Mouse (Mus musculus): ENCODE measurements around the gene Txndc12.

Gene Txndc12

DNA sequence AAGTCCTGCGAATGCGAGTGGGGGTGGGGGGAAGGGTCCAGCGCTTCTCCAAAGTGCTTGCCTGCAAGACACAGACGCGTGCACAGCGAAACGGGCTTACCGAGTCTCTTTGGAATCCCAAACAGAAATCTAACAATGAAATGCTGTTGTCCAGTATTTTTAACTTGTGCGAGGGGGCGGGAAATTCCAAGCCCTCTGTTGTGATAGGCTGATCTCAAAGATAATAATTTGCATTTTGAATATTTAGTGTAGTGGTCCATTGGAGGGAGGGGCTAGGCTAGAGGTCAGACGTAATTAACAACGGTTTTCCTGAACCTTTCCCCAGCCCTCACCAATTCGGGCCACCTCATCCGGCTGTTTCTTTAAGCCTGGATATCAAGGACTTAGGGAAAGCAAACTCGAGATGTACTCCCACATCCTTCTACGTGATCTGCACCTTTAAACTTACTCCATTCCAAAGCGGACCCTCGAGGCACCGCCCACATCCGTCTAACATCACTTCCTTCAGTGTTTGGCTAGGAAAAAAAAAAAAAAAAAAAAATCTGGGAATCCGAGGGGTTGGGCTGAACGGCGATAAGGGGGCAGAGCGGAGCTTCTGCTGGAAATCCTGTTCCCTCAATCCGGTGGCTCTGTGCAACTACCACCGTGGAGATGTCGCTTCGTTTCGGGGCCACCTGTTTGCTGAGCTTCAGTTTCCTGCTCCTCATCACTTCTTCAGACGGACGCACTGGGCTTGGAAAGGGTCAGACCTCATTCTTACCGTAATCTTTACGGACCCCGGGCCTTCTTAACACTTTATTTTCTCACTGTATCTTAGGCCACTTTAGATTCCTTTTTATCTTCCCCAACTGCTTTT, at the start of gene Txndc12:
Txndc12 (plus strand) TSS at position 487 of the 856 bp plus-strand sequence.
- TF ChIP-seq GATA4 (IDR thresholded peaks at IDR 0.05; ENCODE audit: insufficient replicate concordance, low read length) = peak; percentile 74

DNA sequence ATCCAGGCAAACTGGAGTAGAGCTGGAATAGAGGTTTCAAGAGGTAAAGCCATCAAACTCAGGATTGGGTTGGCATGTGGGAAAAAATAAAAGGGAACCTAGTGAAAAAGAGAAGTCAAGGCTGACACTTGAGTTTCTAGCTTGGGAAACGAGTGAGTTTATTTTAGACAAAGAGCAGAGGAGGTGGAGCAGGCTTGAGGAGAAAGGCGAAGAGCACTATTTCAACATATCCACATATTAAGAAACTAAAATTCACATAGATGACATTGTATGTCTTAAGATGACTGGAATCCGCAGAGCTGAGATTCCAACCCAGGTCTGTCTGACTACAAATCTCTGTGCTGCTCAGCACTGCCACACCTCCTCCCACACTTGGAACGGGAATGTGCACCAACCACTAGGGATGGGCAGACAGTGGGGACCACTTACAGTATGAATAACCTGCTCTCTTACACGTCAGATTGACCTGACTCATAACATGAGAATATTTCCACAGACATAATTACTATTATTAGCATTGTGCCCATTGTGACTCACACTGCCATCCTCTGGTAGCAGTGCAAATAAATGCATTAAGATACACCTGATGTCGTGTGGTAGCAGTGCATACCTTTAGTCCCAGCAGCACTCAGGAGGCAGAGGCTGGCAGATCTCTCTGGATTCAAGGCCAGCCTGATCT, 45.0 kb upstream of the Txndc12 start:
- no peak for TF ChIP-seq GATA4 (IDR thresholded peaks at IDR 0.05; ENCODE audit: insufficient replicate concordance, low read length)

DNA sequence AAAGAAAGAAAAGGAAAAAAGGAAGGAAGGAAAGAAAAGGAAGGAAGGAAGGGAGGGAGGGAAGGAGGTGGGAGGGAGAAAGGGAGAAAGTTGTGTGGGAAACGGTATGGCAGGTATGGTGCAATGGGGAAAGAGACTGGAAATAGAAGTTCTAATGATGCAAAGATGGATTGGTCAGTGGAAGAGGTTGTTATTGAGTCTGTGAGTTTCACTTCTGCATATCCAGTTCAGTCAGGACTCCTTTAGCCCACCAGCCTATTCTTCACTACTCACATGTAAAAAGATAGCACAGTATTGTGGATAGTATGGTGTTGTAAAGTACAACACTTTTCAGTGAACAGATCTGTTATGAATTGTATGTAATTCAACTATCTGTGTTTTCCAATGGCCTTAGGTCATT, 43.9 kb upstream of the Txndc12 start:
- no peak for TF ChIP-seq GATA4 (IDR thresholded peaks at IDR 0.05; ENCODE audit: insufficient replicate concordance, low read length)

DNA sequence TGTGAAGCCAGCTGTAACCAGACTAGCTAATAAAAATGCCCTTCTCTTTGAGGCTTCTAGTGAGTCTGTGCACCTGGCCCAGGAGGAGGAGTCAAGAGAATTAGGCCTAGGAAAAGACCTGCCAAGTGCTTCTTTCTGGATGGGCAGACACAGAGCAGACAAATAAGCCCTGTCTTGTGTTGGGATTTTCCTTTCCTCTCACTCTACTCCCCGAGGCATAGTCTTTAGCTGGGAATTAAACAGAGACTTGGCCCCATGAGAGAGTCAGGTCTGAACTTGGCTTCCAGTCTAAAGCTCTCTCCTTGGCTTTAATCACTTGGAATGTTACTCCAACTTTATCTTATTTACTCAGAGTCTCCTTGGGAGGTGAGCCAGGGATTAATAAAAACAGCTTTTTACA, 40.5 kb upstream of the Txndc12 start:
- no peak for TF ChIP-seq GATA4 (IDR thresholded peaks at IDR 0.05; ENCODE audit: insufficient replicate concordance, low read length)

DNA sequence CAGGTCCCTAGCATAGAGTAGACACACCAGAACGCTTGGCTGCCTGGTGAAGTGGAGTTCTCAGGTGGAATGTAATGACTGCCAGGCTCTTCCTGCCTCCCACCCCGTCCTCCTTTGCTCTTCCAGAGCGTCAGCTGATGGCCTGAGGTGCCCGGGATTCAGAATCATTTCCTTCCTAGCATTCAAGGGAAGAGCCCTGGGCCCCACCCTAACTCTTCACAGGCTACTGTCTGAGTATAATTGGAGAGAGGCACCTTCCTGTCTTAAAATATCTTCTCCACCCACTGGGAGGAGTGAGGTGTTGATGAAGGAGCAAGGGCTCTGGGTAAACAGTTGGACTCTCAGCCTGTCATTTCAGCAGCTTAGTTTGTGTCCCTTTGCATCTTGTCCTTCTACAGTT, 37.7 kb upstream of the Txndc12 start:
- TF ChIP-seq GATA4 (IDR thresholded peaks at IDR 0.05; ENCODE audit: insufficient replicate concordance, low read length) = no peak

DNA sequence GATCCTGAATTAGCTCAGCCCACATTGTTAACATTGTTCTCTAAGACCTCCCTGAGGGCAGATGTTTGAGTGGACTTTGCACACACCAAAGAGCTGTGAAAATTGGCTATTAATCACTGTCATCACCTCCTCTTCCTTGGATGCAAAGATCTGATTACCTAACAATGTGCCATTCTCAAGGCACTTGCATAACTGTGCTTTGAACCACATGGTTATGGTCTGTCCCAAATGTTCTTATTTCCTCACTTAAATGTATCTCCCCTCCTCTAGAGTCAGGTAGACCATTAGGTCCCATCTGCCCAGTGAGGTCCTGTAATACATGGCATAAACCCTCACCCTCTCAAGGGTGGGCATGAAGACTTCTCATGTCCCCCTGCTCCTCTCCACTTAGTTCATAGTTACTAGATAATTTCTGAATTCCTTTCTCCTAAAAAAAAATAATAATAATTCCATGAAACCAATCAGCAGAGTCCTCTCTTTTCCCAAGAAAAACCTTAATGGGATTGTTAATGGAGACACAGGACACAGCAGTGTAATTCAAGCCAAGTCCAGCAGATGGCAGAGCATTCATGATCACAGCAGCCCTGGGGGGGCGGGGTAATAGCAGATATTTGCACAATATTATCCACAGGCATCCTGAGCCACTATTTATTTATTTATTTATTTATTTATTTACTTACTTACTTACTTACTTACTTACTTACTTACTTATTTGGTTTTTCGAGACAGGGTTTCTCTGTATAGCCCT, 36.1 kb upstream of the Txndc12 start:
- TF ChIP-seq GATA4 (IDR thresholded peaks at IDR 0.05; ENCODE audit: insufficient replicate concordance, low read length) = no peak

DNA sequence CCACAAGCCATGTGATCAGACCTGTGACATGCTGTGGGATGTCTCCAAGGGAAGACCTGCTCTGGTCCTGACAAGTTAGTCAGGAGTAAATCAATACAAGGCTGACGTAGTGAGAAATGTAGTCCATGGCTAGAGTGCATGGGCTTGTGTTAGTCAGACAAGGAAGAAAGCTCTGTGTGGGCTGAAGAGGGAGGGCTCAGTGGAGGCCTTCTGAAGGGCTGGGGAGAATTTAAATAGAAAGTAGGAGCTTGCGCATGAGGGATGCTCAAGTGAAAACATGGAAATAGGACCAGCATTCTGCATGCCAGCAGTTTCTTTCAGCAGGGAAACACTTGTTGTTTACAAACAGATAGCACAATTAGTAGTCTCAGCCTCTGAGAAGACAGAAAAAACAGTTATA, 30.9 kb upstream of the Txndc12 start:
- TF ChIP-seq GATA4 (IDR thresholded peaks at IDR 0.05; ENCODE audit: insufficient replicate concordance, low read length) = no peak

DNA sequence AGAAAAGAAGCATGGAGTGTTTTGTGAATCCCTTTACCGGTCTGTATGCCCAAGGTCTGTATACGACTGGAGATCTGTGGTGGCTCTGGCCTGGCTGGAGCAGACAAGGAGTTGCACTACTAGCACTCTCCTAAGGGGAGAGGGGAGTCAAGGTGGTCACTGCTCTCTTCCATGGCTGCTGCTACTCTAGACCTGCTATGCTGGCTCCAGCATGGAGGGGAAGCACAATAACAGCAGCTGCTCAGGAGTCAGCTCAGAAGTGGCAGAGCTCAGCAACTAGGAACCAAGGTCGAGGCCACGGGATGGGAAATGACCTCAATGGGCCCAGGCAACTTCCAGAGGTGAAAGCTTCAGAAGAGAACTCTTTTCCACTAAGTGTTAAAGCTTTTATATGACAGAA, 23.3 kb upstream of the Txndc12 start:
- no peak for TF ChIP-seq GATA4 (IDR thresholded peaks at IDR 0.05; ENCODE audit: insufficient replicate concordance, low read length)

DNA sequence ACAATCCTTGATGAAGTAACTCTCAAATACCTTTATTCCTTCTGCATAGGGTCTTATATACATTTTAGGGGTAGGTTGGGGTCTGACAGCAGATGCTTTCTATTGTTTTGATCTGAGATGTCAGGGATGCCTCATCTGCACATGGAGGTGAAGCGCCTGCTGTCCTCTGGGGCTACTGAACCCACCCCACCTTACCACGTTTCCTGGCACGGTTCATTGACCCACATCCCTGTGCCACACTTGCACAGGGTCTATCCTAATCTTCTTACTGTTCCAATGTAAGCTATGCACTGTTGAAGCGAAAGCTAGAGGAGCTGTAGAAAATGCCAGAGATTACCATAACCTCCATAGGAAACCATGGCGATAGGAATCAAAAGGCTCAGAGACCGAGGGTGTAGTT, 22.9 kb upstream of the Txndc12 start:
- TF ChIP-seq GATA4 (IDR thresholded peaks at IDR 0.05; ENCODE audit: insufficient replicate concordance, low read length) = no peak

DNA sequence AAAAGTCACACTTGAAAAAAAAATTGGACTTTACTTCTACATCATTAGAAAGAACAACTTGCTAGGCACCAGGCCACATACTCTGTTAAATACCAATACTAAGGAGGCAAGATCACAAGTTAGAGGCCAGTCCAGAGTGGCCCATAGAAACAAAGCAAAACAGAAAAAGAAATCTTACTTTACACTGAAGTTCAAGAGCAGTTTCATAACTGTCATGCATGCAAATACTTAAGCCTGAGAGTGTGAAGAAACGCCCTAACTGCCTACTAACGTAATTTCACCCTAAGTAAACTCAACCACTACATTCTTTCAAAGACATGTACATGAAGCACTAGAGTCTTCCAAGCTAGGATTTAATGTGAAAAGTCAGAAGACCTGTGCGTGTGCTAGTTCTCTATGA, 8.7 kb upstream of the Txndc12 start:
- TF ChIP-seq GATA4 (IDR thresholded peaks at IDR 0.05; ENCODE audit: insufficient replicate concordance, low read length) = no peak

DNA sequence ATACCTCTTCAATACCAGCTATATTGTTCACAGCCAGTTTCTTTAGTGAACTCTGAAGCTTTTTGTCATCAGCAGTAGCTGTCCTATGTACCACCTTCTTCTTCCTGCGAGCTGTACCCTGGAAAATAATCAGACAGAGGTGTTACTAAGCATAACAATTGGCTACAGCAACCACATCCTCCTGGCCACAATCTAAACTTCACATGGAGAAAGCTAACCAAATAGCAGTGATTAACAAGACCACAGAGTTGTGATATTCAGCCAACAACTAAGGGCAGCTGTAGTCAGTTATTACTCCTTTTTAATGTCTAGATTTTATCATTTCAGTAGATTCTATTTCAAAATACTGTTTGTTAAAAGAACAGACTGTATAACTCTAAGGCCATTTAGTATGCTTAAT, 8.3 kb upstream of the Txndc12 start:
- no peak for TF ChIP-seq GATA4 (IDR thresholded peaks at IDR 0.05; ENCODE audit: insufficient replicate concordance, low read length)

DNA sequence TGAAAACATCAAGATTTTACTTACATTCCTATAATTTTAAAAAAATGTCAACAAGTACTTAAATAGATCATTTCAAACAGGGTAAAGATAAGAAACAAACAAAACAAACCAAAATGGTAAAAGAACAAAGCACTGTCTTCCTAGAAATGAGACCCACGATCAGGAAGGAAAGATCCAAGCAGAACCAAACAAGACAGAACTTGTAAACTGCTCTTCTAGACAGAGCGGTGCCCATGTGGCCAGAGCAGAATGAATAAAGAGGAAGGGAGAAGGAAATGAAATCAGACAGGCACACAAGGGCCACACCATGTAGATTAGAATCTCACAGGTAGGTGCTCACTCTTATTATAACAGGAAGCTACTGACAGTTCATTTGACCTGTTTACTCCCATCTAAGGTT, 7.8 kb upstream of the Txndc12 start:
- TF ChIP-seq GATA4 (IDR thresholded peaks at IDR 0.05; ENCODE audit: insufficient replicate concordance, low read length) = no peak

DNA sequence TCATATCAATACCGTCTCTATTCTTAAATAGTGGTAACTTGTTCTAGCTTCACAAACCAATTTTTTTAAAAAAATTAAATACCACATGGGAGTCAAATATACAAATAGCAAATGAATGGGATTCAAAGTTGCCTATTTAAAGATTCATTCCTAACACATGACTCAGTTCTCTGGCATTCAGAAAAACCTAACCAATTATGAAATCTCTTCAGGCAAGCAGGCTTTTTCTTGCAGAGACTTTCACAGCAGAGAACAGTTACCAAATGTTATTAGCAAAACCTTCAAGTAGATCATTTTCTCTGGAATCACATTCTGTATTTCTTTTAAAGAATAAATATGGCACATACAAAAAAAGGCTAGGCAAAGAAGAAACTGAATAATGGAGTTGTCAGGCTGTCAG, 3.7 kb upstream of the Txndc12 start:
- TF ChIP-seq GATA4 (IDR thresholded peaks at IDR 0.05; ENCODE audit: insufficient replicate concordance, low read length) = no peak

DNA sequence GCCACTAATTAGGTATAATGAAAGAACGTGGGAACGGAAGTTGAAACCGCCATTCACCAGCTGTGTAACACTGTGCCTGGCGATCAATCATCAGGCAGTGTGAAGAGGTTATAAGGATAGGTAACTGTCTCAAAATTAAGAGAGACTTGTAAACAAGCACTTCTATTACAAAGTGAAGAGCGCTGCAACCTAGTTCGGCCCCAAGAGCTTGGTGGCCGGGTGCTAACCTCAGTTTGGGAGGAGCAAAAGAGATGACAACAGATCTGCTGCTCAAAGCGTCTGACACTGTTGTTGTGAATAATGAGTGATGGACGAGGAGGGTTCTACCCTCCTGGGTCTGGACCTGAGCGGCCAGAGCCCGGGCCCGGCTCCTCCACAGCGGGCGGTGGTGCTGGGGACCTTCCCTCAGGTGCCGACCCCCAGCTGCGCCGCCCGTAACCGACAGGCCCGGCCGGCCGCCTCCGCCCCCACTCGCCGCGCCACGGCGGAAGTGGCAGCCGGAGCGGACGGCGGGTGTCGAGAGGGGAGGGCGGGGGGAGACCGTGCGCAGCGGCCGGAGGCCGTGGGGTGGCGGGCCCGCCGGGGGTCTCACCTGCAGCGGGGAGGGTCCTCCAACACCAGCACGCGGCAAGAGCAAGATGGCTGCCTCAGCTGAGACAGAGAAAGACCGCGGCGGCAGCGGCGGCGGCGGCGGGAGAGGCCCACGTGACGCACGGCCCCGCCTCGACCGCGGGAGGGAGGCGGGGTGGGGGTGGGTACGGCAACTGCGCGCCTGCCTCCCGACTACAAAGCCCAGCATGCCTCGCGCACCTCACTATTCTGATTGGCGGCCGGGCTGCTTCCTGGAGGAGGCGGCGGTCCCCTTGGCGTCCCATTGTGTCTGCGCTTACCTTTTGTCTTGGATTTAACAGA, 1.2 kb upstream of the Txndc12 start, which contains the start of gene Btf3l4:
Btf3l4 (minus strand) TSS at position 699 of the 912 bp plus-strand sequence.
- no peak; the same call in 1 of the 2 replicates for TF ChIP-seq GATA4 (IDR thresholded peaks at IDR 0.05; ENCODE audit: insufficient replicate concordance, low read length)

DNA sequence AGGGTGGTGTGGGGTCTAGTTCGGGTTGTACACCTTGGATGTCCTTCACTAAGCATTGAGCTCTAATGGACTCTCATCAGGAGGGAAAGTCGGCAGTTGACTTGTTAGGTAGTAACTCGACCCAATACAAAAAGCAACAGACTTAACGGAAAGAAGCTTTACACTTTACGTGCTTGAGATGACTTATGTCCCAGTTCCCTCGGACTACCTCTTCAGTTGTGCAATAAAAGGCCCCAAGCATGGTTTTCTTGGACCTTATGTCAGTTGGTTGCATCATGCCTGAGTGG, 630 bp upstream of the Txndc12 start:
- TF ChIP-seq GATA4 (IDR thresholded peaks at IDR 0.05; ENCODE audit: insufficient replicate concordance, low read length) = no peak

Measured in liver, adult (tissue).